Mouse (Mus musculus): ENCODE measurements at regions not wholly inside any gene's neighbourhood (a gene's known extent, or its start where the extent isn't known, plus 50 kb on each side); places are given as distances from the start of the nearest gene placed in this dataset.

DNA sequence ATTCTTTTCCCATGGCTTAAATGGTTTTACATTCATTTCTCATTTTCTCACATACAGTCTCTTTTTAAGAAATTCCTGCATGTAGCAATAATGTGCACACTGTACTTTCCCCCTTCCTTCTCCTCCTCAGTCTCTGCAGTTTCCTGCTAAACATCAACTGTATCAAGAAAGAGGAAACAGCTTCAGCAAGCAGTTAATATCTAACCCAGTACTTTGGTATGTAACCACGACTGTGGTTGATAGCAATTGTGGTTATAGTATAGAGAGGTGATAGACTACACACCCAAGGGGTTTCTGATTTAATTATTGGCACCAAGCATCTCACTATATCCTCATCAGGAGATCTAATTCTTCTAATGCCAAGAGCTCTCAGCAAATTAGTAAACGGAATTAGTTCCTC, 52.8 kb upstream of the Eci2 start:
- DNase-seq = no peak

DNA sequence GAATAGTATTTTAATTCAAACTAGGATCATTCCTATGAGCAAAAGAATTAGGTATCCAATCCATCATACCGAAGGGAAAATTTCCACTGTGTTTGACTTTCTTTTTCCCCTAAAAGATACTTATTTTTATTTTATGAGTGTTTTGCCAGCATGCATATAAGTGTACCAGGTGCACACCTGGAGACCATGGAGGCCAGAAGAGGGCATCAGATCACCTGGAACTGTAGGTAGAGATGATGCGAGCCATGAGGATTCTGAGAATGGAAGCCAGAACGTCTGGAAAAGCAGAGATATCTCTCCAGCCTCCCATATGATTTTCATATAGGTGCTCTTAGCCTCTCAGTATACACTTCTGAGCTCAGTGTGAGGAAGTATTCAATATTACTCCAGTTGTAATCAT, 58.5 kb upstream of the Eci2 start:
- DNase-seq = no peak

DNA sequence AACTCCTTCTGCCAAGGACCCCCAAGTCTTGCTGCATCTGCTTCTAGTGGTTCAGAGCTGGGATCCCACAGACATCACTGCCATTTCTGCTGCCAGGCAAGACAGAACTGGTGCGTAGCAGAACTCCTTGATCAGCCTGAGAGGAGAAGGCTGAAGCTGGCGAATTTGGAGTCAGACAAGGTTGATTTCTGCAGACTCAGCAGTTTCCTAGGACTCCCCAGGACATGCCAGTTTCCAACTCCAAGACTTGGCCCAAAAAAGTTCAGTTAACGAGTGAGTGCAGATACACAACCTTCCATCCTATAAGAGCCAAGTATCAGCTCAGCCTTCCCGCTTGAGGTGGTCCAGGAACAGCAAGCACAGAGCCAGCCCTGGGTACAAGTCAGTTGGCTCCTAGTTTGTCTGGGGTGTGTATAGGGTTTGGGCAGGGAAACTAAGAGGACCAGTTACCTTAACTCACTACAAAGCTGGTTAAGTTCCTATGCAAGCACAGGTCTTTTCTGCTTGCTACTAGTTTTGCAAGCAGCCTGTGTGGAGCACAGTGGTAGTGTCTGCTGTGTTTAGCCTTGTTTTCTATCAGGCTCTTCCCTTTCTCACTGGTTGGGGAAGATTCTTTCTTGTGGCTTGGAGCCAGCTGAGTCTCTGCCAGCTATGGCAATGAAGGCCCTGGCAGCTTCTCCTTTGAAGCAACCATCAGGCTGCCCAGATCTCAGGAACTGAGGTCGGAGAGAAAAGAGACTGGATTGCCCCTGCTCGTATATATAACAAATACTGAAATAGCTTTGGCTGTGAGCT, 60.5 kb upstream of the Eci2 start:
- peak; percentile 78 to 86 for DNase-seq

DNA sequence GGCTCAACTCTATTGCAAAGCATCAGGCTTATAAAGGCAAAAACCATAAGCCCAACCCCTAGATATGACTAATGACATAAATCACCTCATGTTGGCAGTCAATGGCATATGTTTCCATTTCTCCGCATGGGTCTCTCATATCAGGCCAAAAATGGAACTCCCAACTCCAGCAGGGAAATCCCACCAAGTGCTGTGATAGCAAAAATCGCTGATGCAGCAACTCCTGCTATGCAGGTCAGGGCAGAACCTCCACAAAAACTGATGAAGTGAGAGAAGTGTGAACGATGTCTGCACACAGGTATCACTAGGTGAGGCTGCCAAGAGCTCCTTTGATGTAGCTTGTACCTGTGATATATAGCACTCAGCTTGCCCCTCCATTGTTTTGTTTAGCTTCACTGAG, 64.3 kb upstream of the Eci2 start:
- DNase-seq = no peak

DNA sequence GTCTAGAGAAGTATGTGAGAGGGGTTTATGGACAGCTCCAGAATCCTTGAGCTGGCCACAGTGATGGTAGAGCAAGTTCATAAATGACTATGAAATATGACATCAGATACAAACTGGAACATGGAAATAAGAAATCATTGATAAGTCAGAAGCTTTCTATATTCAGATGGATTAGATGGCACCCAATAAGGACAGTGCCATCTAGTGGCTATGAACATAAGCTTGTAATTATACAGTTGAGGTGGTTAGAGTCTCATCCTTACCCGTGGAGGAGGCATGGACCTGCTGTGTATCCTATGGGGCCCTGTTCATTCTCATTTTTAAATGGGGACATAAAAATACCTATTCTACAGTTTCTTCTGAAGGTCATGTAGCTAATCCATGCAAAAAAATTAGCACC, 92.9 kb upstream of the Eci2 start:
- DNase-seq = no peak

DNA sequence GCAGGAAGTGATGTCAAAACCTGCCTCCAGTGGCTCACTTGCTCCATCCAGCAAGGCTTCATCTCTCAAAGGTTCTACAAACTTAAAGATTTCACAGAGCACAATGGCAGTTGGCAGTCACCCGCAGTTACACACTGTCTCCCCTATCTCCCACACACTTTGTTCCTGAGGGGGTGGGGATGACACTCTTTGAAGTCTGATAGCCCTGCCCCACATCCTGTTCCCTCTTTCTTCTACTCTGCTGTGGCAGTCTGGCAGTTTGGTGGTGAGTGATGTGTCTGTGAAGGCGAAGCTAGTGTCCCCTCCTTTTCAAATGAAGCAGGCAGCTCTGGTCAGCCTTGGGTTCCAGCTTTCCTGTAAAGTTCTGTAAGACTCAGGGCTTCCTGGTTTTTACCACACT, 102.6 kb upstream of the Eci2 start:
- no peak for DNase-seq

DNA sequence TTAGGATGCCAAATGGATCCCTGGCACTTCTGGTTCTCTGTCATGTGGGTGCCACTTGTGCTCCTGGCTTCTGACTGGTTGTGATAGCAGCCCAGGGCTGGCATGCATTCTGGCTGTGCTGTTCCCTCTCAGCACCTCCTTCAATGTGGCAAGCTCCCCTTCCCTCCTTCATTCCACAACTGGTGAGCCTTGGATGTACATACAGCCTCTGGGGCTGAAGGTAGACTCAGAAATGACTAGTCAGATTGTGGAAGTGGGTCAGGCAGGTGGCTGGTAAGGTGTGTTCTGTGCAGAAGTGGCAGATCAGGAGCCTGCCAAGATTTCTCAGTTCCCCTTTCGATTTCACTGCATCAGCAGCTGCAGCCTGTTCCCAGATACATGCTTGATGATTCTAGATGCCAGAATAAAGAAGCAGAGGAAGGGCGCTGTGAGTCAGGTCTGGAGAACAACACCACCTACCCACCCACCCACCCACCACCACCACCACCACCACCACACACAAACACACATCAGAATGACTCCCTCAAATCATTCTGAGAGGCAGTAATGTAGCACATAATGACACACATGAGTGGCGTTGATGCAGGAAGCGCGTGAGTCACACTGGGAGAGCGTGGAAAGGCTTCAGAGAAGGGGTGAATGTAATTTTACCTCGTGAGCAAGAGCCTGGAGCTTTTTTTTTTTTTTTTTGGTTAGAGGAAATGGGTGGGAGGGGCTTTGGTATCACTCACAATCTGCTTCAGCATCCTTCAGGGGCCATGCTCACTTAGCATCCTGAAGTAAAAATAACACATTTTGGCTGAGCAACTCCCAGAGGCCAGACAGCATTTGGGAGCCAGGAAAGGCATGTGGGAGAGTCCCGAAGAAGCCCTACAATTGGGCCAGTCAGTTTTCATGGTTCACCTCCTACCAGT, 104.6 kb upstream of the Eci2 start:
- DNase-seq = no peak

DNA sequence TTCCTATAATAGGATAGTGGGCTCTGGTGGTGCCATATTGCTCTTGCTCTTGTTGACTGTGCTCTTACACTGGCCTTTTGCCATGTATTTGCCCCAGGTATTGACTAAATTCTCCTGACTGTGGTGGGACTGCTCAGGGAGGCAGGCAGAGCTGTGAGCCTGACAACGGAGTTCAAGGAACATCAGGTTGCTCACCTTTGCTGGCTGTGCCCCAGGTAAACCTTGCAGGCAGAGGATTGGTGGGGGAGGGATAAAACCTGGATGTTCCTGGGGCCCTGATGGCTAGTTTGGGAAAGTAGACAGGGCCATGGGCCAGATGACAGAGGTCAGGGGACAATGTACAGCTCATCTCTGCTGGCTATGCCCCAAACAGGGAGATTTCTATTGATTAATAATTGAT, 124.7 kb upstream of the Eci2 start:
- DNase-seq = no peak

DNA sequence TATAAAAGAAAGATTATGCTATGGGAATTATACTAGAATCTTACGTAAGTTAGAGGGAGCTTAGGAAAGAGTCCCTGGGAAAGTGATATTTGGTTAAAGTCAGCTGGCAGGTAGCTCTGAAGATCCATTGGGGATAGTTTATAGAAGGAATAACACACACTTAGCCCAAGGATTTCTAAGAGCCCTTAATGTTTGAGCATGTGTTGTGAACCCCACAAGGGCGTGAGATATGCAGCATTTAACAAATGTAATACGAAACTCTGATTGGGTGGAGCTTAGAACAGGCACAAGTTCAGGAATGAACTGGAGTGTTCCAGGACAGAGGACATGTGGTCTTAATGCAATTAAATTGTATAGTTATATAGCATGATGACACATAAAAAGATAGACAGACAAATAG, 132.6 kb upstream of the Eci2 start:
- no peak for DNase-seq

DNA sequence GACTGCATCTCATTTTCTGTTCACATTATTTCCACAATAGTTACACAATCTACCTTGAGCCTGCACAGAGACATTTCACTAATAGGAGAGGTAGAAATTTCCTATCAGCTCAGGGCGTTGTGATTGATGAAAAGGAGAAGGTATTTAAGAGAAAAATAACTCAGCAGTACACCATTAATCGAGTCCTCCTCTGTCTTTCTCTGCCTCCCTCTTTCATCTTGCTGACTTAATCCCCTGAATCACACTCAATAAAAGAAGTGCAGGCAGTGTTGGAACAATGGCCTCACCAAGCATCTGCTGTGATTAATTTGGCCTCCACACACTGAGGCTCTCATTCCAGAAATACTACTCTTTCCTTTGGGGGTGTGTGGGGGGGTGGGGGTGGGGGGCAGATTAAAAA, 133.9 kb upstream of the Eci2 start:
- no peak for DNase-seq

DNA sequence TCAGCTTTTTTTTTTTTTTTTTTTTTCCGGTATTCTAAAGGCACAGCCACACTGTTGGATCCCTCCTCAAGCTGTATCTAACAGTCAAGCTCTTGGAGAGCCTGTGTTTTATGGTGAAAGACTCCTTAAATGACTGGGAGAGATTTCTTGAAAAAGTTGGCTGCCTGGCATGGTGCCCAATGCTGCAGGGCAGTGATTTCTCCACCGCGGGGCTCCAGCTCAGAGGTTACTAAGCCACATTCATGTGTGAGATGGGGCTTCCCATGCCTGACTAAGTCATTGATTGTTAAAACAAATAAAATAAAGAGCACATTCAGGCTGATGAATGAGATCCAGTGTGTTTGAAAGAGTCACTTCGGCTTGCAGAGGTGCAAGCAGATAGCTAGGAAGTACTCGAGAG, 139.2 kb upstream of the Eci2 start:
- DNase-seq = peak; percentile 46 to 56

DNA sequence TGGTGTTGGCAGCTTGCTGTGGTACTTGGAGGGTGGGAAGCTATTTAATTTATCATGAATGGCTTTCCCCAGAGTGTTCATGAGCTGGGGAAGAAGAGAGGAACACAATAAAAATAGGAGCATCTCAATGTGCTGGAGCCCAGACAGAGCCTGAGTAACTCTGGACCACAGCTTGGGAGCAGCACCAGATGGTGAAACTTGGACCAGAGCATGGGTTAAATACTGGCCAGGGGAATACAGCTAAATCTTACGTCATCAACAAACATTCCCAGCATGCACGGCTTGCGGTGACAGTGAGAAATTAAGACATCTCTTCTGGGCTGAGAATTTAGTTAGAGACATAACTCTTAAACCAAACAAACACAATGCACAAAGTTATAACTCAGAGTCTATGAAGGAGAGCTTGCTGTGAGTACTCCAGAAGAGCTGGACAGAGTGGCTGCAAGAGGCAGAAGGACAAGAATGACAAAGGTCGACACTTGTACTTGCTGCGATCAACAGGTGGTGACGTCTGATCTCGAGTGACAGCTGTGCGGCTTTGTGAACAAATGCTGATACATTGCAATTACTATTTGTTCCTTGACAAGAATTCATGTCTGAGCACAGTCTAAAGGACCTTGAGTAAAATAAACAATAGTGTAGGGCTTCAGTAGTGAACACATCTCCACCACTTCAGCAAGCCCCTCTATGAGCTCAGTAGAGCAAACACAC, 140.1 kb upstream of the Eci2 start:
- no peak for DNase-seq

DNA sequence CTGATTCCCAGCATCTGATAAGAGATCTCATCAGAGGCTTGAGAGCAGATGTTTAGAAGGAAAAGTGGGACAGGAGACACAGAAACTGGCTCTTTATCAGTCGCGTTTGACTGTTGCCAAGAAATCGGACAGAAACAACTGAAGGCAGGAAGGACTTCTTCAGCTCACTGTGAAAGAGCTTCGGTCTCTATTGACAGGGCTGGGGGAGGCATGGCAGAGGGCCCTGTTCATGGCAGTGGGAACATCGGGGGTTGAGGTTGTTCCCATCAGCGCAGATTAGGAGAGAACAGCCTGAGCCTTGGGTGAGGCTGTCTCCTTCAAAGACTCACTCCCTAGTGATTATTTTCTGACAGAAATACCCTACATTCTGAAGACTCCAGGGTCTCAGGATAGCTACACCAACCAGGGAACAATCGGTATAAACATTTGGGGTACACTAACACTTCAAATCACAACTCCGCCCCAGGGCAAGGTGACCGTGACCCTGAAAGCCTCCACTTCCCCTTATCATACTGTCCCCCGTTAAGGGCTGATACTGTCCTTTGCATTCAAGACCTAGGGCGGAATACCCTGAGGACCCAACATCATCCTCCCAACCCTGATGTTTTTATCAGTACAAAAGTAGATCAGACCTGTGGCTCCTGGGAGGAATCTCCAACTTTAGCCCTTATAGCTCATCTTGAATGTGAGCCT, 144.8 kb upstream of the Eci2 start:
- no peak for DNase-seq

DNA sequence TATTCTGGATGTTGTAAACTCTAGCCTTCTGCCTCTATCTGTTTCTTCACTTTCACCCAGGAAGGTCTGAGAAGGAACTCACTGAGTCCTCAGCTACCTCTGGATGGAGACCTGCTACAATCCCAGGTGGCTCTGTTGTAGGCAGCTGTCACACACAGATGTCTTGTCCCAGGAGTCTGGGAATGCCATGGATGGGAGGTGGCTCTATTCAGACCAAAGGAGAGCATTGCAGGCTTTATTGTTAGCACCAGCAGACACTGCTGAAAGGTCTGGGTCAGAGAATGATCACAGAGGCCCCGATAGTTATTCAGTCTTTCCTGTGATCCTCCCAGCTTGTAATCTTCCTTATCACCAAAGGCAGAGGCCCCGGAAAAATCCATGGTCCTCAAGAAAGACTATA, 146.6 kb upstream of the Eci2 start:
- DNase-seq = no peak

DNA sequence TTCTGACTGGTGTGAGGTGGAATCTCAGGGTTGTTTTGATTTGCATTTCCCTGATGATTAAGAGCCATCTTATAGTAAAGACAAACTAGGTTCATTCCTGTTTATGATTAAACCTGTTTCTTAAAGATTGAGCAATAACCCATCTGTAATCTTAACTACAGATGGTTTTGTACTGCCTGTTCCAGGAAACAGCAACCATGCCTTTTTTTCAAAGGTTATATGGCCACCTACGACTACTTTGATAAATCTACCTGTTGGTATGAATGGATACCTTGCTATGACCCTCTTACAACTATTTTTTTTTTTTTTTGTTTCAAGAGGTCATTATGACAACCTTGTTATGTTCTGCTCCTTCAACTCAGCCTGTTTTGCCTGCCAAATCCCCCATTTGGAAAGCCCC, 148.7 kb upstream of the Eci2 start:
- DNase-seq = no peak

DNA sequence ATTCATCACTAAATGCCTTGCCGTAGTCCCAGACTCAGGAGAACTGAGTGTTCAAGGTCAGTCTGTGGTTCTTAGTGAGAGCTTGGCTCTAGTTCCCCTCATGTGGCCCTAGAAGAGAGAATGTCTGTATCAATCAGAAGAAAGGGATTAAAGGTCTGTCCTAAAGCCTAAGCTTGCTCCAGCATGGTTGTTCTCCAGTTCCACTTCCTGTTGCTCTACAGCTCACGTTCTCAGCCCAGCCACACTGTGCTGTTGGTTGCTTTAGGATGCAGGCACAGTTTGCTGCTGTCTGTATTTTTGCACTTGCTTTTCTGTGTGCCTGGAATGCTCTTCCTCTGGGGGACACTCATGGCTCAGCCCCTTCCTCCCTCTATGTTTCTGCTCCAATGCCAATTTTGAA, 150.4 kb upstream of the Eci2 start:
- DNase-seq = peak in 1 of 2 experiments; percentile 8

DNA sequence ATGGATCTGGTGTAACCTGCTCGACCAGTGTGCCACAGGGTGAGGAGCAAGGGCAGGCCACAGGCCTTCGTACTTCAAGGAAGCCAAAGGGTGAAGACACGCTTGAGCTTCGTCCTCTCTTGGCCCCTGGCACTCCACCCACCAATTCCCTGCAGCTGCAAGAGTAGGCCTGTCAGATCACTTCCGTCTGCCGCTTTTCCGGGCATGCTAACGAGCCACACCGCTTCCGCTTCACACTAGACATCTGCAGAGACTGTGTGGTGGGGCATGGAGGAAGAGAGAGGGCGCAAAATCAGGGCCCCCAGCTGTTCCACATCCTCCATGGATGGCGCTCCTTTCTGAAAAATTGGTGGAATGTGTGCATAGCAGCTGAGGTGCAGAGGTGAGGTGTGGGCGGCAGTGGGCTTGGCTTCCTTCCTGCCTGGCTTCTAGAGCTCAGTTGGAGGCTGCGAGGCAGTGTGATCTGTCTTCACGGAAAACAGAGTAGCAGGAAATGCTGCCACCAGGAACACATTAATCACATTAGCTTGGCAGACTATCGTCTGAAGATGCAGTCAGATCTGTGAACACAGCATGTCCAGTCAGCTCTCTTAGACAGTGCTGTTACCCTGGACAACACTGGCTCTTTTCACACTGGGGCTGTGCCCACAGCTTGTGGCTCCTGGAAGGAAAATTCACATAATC, 162.3 kb upstream of the Eci2 start:
- peak; percentile 56 to 65 for DNase-seq

DNA sequence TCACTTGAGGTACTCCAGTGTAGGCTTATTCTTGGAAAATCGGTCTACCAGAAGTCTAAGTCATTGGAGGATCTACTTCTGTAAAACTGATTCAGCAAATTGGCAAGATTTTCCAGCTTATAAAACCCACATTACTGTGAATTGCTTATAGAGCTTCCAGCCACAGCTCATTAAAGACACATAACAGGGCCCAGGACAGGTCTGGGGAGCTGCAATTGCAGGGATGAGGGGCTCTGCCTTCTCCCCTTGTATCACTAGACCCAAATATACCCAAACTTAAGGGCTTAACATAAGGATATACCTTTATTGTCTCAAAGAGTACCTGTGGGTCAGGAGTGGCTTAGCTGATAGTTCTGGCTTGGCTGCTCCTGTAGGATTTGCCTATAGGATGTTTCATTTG, 175.2 kb upstream of the Eci2 start:
- no peak for DNase-seq

DNA sequence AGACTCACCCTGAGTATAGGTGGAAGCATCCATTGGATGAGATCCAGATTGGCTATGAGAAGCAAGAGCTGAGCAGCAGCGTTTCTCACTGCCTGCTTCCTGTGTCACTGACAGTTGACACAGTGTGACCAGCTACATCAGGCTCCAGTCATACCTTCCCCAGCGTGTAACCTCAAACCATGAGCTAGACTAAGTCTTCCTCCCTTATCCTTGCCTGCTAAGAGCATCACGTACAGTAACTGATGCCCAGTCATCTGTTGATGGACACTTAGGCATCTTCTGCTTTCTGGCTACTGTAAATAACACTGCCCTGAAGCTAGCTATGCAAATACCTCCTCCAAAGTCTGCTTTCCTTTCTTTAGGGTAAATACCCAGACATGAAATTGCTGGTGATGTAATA, 181.4 kb upstream of the Eci2 start:
- no peak for DNase-seq

DNA sequence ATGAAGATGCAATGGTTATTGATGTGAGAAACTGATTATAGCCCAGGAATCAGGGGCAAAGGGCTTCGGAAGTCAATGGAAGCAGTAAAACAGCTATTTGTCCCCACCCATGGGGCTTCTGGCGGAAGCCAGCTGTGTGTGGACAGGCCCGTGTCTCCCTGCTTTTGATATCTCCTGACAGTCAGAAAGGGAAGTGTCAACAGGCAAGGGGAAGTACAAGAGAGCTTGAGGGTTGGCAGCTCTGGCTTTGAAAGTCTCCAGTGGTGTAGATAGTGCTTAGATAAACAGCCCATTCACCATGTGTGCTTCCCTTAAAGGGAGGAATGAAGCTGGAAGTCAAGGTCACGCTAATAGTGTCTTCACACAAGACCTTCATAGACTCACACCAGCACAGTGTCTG, 182.7 kb upstream of the Eci2 start:
- no peak for DNase-seq

DNA sequence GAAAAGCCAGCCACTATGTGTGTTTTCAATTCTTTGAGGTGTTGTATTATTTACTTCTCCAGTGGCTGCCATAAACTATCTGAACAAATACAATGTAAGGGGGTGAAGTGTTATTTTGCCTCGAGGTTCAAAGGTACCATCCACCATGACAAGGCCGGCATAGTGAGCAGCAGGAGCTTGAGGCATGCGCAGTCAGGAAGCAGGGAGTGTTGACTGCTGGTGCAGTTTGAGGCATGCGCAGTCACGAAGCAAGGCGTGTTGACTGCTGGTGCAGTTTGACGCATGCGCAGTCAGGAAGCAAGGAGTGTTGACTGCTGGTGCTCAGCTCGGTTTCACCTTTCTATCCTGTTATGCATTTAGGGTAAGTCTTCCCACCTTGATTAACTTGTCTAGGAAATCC, 184.9 kb upstream of the Eci2 start:
- DNase-seq = no peak

DNA sequence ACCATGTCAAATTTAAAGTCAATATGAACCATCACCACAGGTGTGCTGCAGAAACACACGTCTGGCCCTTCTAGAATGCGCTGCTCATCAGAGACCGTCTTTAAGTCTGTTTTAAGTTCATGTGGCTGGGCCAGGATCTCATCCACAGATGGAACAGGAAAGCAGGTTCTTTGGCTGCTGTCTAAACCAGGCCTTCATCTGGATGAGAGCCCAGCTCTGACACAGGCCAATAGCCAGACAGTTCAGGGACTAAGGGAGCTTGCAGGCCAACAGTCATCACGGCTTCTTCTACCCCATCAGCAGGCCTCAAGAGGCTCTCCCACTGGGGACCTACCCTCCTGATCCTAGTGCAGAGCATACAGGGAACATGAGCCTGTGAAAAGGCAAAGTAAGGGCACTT, 185.4 kb upstream of the Eci2 start:
- DNase-seq = no peak

Data from adrenal gland, postnatal 36 days (tissue).